Mouse (Mus musculus): Measurements from ENCODE around the gene Irak2. TPM values are rescaled to one million over a fixed set of nuclear protein-coding genes. Genes with fewer than 3 reads are reported as not detected.

Irak2 gene
- polyA plus RNA-seq, 1 experiment from 2014 or later = 21.2 TPM

GRCm38 (mm10) chr6:113614152-113614551 lies 24.1 kb upstream of the Irak2 start:
- Histone ChIP-seq H3K36me3 (ENCODE audit: control insufficient read depth, insufficient read depth) (peaks cover 25% of the 10 kb centered on the region), H3K9me3 (ENCODE audit: control insufficient read depth) (no peaks in the 10 kb centered on the region), H3K4me2 (replicated peaks; ENCODE audit: low read depth) (no peak overlapping the region), H3K27ac (ENCODE audit: low read depth, low read length) (no peak overlapping the region), H3K4me1 (replicated peaks; ENCODE audit: control insufficient read depth, insufficient read depth, low read length) (no peaks in the 10 kb centered on the region), H3K9ac (ENCODE audit: low read depth, low read length) (no peak overlapping the region), H3K4me3 (ENCODE audit: low read depth, low read length) (no peak overlapping the region), H3K27me3 (replicated peaks; ENCODE audit: control insufficient read depth, insufficient read depth, low read length) (no peaks in the 10 kb centered on the region)
- no peak for ATAC-seq
- 92% methylated on average over 7 of the region's 7 CpGs for WGBS
- no peak for TF ChIP-seq CTCF (IDR thresholded peaks at IDR 0.05; ENCODE audit: low read depth)

- Histone ChIP-seq H3K9ac (ENCODE audit: low read depth, low read length) (no peak overlapping the region), H3K27me3 (replicated peaks; ENCODE audit: control insufficient read depth, insufficient read depth, low read length) (no peaks in the 10 kb centered on the region), H3K4me3 (ENCODE audit: low read depth, low read length) (no peak overlapping the region), H3K4me2 (replicated peaks; ENCODE audit: low read depth) (no peak overlapping the region), H3K27ac (ENCODE audit: low read depth, low read length) (no peak overlapping the region), H3K9me3 (ENCODE audit: control insufficient read depth) (no peaks in the 10 kb centered on the region), H3K36me3 (ENCODE audit: control insufficient read depth, insufficient read depth) (peaks cover 25% of the 10 kb centered on the region), H3K4me1 (replicated peaks; ENCODE audit: control insufficient read depth, insufficient read depth, low read length) (no peaks in the 10 kb centered on the region)
- WGBS = 99% methylated on average over 8 of the region's 8 CpGs
- TF ChIP-seq CTCF (IDR thresholded peaks at IDR 0.05; ENCODE audit: low read depth) = no peak
- ATAC-seq = no peak
Observed at GRCm38 (mm10) chr6:113614997-113615396, 23.3 kb upstream of the Irak2 start.

GRCm38 (mm10) chr6:113615489-113615888 lies 22.8 kb upstream of the Irak2 start:
- 93% methylated on average over 4 of the region's 4 CpGs for WGBS

GRCm38 (mm10) chr6:113623386-113623785 lies 14.9 kb upstream of the Irak2 start:
- Histone ChIP-seq H3K4me2 (replicated peaks; ENCODE audit: low read depth) (peak overlapping the region; percentile 90), H3K4me3 (ENCODE audit: low read depth, low read length) (peak overlapping the region; percentile 71), H3K36me3 (ENCODE audit: control insufficient read depth, insufficient read depth) (peaks cover 10% of the 10 kb centered on the region), H3K9me3 (ENCODE audit: control insufficient read depth) (no peaks in the 10 kb centered on the region), H3K27ac (ENCODE audit: low read depth, low read length) (no peak overlapping the region), H3K9ac (ENCODE audit: low read depth, low read length) (peak overlapping the region; percentile 64; the same call in 1 of the 2 replicates), H3K4me1 (replicated peaks; ENCODE audit: control insufficient read depth, insufficient read depth, low read length) (peaks cover 13% of the 10 kb centered on the region), H3K27me3 (replicated peaks; ENCODE audit: control insufficient read depth, insufficient read depth, low read length) (no peaks in the 10 kb centered on the region)
- no peak for ATAC-seq
- no peak for TF ChIP-seq CTCF (IDR thresholded peaks at IDR 0.05; ENCODE audit: low read depth)
- 59% methylated on average over 5 of the region's 5 CpGs for WGBS

More at GRCm38 (mm10) chr6:113615489-113615888, 22.8 kb upstream of the Irak2 start:
- no peak overlapping the region for H3K4me2 ChIP-seq (replicated peaks; ENCODE audit: low read depth)
- no peak for ATAC-seq
- no peaks in the 10 kb centered on the region for H3K4me1 ChIP-seq (replicated peaks; ENCODE audit: control insufficient read depth, insufficient read depth, low read length)
- no peak for TF ChIP-seq CTCF (IDR thresholded peaks at IDR 0.05; ENCODE audit: low read depth)
- H3K27ac ChIP-seq (ENCODE audit: low read depth, low read length) = no peak overlapping the region
- no peak overlapping the region for H3K4me3 ChIP-seq (ENCODE audit: low read depth, low read length)
- H3K27me3 ChIP-seq (replicated peaks; ENCODE audit: control insufficient read depth, insufficient read depth, low read length) = no peaks in the 10 kb centered on the region
- H3K9me3 ChIP-seq (ENCODE audit: control insufficient read depth) = no peaks in the 10 kb centered on the region
- no peak overlapping the region for H3K9ac ChIP-seq (ENCODE audit: low read depth, low read length)
- peaks cover 25% of the 10 kb centered on the region for H3K36me3 ChIP-seq (ENCODE audit: control insufficient read depth, insufficient read depth)

- H3K36me3 ChIP-seq (ENCODE audit: control insufficient read depth, insufficient read depth) = peaks cover 14% of the 10 kb centered on the region
- TF ChIP-seq CTCF (IDR thresholded peaks at IDR 0.05; ENCODE audit: low read depth) = peak; percentile 47
- H3K4me1 ChIP-seq (replicated peaks; ENCODE audit: control insufficient read depth, insufficient read depth, low read length) = peaks cover 13% of the 10 kb centered on the region
- H3K9ac ChIP-seq (ENCODE audit: low read depth, low read length) = peak within 1 kb of the TSS; percentile 64
- WGBS = under 1% methylated on average over 72 of the region's 76 CpGs
- H3K27me3 ChIP-seq (replicated peaks; ENCODE audit: control insufficient read depth, insufficient read depth, low read length) = no peaks in the 10 kb centered on the region
- no peaks in the 10 kb centered on the region for H3K9me3 ChIP-seq (ENCODE audit: control insufficient read depth)
- H3K27ac ChIP-seq (ENCODE audit: low read depth, low read length) = peak within 1 kb of the TSS; percentile 90
- H3K4me2 ChIP-seq (replicated peaks; ENCODE audit: low read depth) = peak within 1 kb of the TSS; percentile 90
- peak; percentile 82 for ATAC-seq
- H3K4me3 ChIP-seq (ENCODE audit: low read depth, low read length) = peak within 1 kb of the TSS; percentile 71
Observed at GRCm38 (mm10) chr6:113623941-113624751, 14.1 kb upstream of the Irak2 start, which contains the start of gene Vhl. Gene Vhl (plus strand): TSS chr6:113623959.

- Histone ChIP-seq H3K4me2 (replicated peaks; ENCODE audit: low read depth) (peak overlapping the region; percentile 90), H3K9me3 (ENCODE audit: control insufficient read depth) (no peaks in the 10 kb centered on the region), H3K9ac (ENCODE audit: low read depth, low read length) (peak overlapping the region; percentile 64), H3K27ac (ENCODE audit: low read depth, low read length) (no peak overlapping the region), H3K36me3 (ENCODE audit: control insufficient read depth, insufficient read depth) (peaks cover 25% of the 10 kb centered on the region), H3K4me1 (replicated peaks; ENCODE audit: control insufficient read depth, insufficient read depth, low read length) (peaks cover 13% of the 10 kb centered on the region), H3K27me3 (replicated peaks; ENCODE audit: control insufficient read depth, insufficient read depth, low read length) (no peaks in the 10 kb centered on the region), H3K4me3 (ENCODE audit: low read depth, low read length) (peak overlapping the region; percentile 71)
- WGBS = 36% methylated on average over 5 of the region's 5 CpGs
- no peak for TF ChIP-seq CTCF (IDR thresholded peaks at IDR 0.05; ENCODE audit: low read depth)
- ATAC-seq = no peak
Observed at GRCm38 (mm10) chr6:113624989-113625770, 13.1 kb upstream of the Irak2 start.

Measured in intestine, postnatal 0 days (tissue).